Mouse (Mus musculus) ES-Bruce4 (cell line): ENCODE measurements at regions not wholly inside any gene's neighbourhood (a gene's known extent, or its start where the extent isn't known, plus 50 kb on each side); places are given as distances from the start of the nearest gene placed in this dataset.

ENCODE experiments used
- CTCF ChIP-seq: IDR thresholded peaks from one replicate; pipeline ENCODE4 v1.8.1; 2011; ENCODE audit warnings: low read depth, low read length
- EP300 ChIP-seq: IDR thresholded peaks from 2 replicates; pipeline ENCODE4 v1.6.1; 2011; ENCODE audit warnings: low read depth, low read length; ENCODE audit not compliant: insufficient read depth
- POLR2A ChIP-seq: IDR thresholded peaks from one replicate; pipeline ENCODE4 v1.8.1; 2011; ENCODE audit warnings: low read length; ENCODE audit not compliant: insufficient read depth

DNA sequence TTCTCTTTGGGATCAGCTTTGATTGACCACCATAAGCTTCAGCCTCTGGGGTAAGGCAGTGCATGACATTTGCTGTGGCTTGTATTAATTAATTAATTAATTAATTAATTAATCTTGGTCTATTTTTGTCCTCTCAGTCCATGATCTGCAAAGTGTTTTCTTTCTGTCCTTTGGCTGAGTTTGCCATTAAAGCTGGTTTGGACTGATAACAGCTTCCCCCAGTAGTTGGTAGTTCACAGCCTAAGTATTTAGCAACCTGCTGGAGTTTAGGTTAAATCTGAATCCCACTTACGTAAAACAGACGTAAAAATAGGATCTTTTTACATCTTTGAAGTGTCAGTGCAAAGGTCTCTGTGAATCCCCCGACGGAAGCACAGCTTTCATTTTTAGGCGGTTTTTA, 133.7 kb upstream of the Slc7a14 start:
- TF ChIP-seq CTCF: no peak
- TF ChIP-seq EP300: no peak
- no peak for TF ChIP-seq POLR2A
